In the genomic region with DNA sequence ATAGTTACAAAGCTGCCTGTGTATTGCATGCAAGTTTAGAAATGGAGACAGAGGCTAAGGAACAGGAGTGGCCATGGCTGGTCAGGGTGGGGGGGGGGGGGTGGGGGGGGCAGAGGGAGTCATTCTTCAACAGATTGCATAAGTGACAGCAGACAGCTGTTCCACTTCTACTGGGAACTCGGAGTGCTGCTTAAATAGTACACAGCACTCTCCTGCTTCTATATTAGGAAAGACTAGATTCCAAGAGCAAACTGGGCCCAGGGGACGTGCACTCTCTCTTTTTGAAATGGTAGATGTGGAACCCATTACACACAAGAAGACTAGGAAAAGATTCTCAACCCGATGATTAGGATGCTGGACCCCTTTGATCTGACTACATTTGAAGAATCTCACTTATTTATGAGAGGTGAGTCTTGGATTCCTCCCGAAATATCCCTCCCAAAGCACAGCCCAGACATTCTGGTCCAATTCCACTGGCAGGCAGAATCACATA, we compare ENCODE assay signal across 9 mouse cellular contexts. TPM values are rescaled to one million over a fixed set of nuclear protein-coding genes. Genes with fewer than 3 reads are reported as not detected.
DNase-seq lines count a peak whose midpoint lies in the region; ATAC-seq and TF ChIP-seq lines count a peak whose summit lies in the region.
"Had no signal": no experiment of that assay in that cellular context is flagged by ENCODE, and none has a peak within 500 bp of the region (broad histone marks: within the 10 kb centered on the region; RNA-seq: fewer than 3 reads in every experiment).

TSS of gene Gm15737 (plus strand) at position 269 of the 493 bp plus-strand sequence.

- no peak for TF ChIP-seq CTCF in stomach, postnatal 0 days (IDR thresholded peaks at IDR 0.05; ENCODE audit: low read depth)

- peaks cover 31% of the 10 kb centered on the region for H3K4me1 ChIP-seq in heart, embryonic 13.5 days
- H3K4me1 ChIP-seq in stomach, postnatal 0 days (replicated peaks; ENCODE audit: control insufficient read depth, insufficient read depth) = 0 out of 2 replicates have a peak, but pooled peaks cover 3% of the 10 kb centered on the region
- H3K4me1 ChIP-seq in forebrain, embryonic 14.5 days (ENCODE audit: control insufficient read depth, insufficient read depth, low read length) = no peaks in the 10 kb centered on the region

- peak; percentile 27 to 48 for DNase-seq in frontal cortex, adult 2 months (ENCODE audit: extremely low spot score in 1 of 2, low spot score in 1 of 2)
- DNase-seq in frontal cortex, postnatal 25 days (ENCODE audit: low spot score in 2 of 2) = no peak
- DNase-seq in brain, adult 2 months (ENCODE audit: low read depth, low spot score) = peak; percentile 75
- DNase-seq in left cerebral cortex, postnatal 25 days (ENCODE audit: low spot score in 2 of 2) = peak; percentile 43 to 64
- DNase-seq in stomach, postnatal 0 days (ENCODE audit: low spot score) = peak; percentile 26
- DNase-seq in forebrain, embryonic 14.5 days (ENCODE audit: low spot score) = no peak
- DNase-seq in ovary, postnatal 14 days (ENCODE audit: low spot score) = no peak

- ATAC-seq in heart, embryonic 13.5 days (ENCODE audit: extremely low read depth, insufficient number of reproducible peaks, low FRiP score, low TSS enrichment) = peak; percentile 66; the same call in 1 of the 2 replicates
- ATAC-seq in stomach, postnatal 0 days (ENCODE audit: low FRiP score, low TSS enrichment) = peak; percentile 88; the same call in 1 of the 2 replicates
- ATAC-seq in forebrain, embryonic 14.5 days = no peak

- peak within 1 kb of the TSS; percentile 58 for H3K4me2 ChIP-seq in heart, embryonic 13.5 days
- H3K4me2 ChIP-seq in stomach, postnatal 0 days (replicated peaks; ENCODE audit: low read depth) = no peak within 1 kb of the TSS
- no peak within 1 kb of the TSS for H3K4me2 ChIP-seq in forebrain, embryonic 14.5 days (ENCODE audit: low read length)

- peak within 1 kb of the TSS; percentile 15 for H3K4me3 ChIP-seq in heart, embryonic 13.5 days
- H3K4me3 ChIP-seq in stomach, postnatal 0 days (ENCODE audit: low read depth, low read length) = no peak within 1 kb of the TSS
- no peak within 1 kb of the TSS for H3K4me3 ChIP-seq in forebrain, embryonic 14.5 days (ENCODE audit: low read depth, low read length)

- WGBS in heart, embryonic 13.5 days = 23% methylated on average over 4 of the region's 4 CpGs
- 32% methylated on average over 4 of the region's 4 CpGs for WGBS in stomach, postnatal 0 days
- WGBS in forebrain, embryonic 14.5 days = 72% methylated on average over 4 of the region's 4 CpGs

- peaks cover 42% of the 10 kb centered on the region for H3K36me3 ChIP-seq in heart, embryonic 13.5 days
- H3K36me3 ChIP-seq in stomach, postnatal 0 days (ENCODE audit: control insufficient read depth, insufficient read depth, low read length) = peaks cover 5% of the 10 kb centered on the region; the same call in 1 of the 2 replicates
- H3K36me3 ChIP-seq in forebrain, embryonic 14.5 days (ENCODE audit: control insufficient read depth, insufficient read depth, low read length) = no peaks in the 10 kb centered on the region

- peak within 1 kb of the TSS; percentile 97 for H3K27ac ChIP-seq in heart, embryonic 13.5 days (replicated peaks)
- peak within 1 kb of the TSS; percentile 86 for H3K27ac ChIP-seq in stomach, postnatal 0 days (replicated peaks)
- H3K27ac ChIP-seq in forebrain, embryonic 14.5 days (ENCODE audit: low read depth, low read length) = no peak within 1 kb of the TSS

- no peaks in the 10 kb centered on the region for H3K9me3 ChIP-seq in heart, embryonic 13.5 days
- no peaks in the 10 kb centered on the region for H3K9me3 ChIP-seq in stomach, postnatal 0 days (ENCODE audit: control insufficient read depth, low read length)
- H3K9me3 ChIP-seq in forebrain, embryonic 14.5 days (replicated peaks; ENCODE audit: control insufficient read depth, low read length) = no peaks in the 10 kb centered on the region

- peak within 1 kb of the TSS; percentile 75 for H3K9ac ChIP-seq in heart, embryonic 13.5 days
- H3K9ac ChIP-seq in stomach, postnatal 0 days (ENCODE audit: low read length) = no peak within 1 kb of the TSS
- H3K9ac ChIP-seq in forebrain, embryonic 14.5 days (ENCODE audit: low read length) = no peak within 1 kb of the TSS

- TF ChIP-seq EP300 in stomach, postnatal 0 days (optimal IDR thresholded peaks at IDR 0.05) = no peak

- intact Hi-C loops in left cerebral cortex, postnatal 25 days (cut with DNase I) = no loop called here

- no peaks in the 10 kb centered on the region for H3K27me3 ChIP-seq in heart, embryonic 13.5 days (replicated peaks)
- no peaks in the 10 kb centered on the region for H3K27me3 ChIP-seq in stomach, postnatal 0 days (ENCODE audit: control insufficient read depth, insufficient read depth, low read length)
- H3K27me3 ChIP-seq in forebrain, embryonic 14.5 days (replicated peaks; ENCODE audit: control insufficient read depth, insufficient read depth, low read length) = no peaks in the 10 kb centered on the region

RNA-seq across cellular contexts. Expression of gene Gm15737, which starts in this region (rescaled TPM):
- not detected in 2 replicates for polyA plus RNA-seq in frontal cortex, adult 2 months (2012; rRNA removed)
- 0.22 and 0.24 TPM in 2 replicates for polyA plus RNA-seq in heart, embryonic 13.5 days (2015; fragmentation: Nextera tagmentation; extraction: Ambion mirVana)
- not detected for total RNA-seq in left cerebral cortex, postnatal 25 days (2021)
- polyA plus RNA-seq in stomach, postnatal 0 days (2015; fragmentation: Nextera tagmentation; extraction: Ambion mirVana) = 0.02 TPM in 2 replicates
- polyA plus RNA-seq in forebrain, embryonic 14.5 days (2014; fragmentation: Nextera tagmentation; extraction: Ambion mirVana) = not detected in 2 replicates
- polyA plus RNA-seq: neural tube, embryonic 11.5 days had no signal

Comparison
In these comparisons a context has a peak if more than half of its experiments do, and no peak if none do; other contexts are left out.
1. Peak in DNase-seq in frontal cortex, adult 2 months; RNA of the gene not detected or under 1 TPM.
2. Peak in ATAC-seq, H3K4me3 ChIP-seq, H3K27ac ChIP-seq, H3K9ac ChIP-seq and H3K4me2 ChIP-seq in heart, embryonic 13.5 days; RNA of the gene not detected or under 1 TPM.
3. Peak in DNase-seq in left cerebral cortex, postnatal 25 days; RNA of the gene not detected or under 1 TPM.
4. Peak in DNase-seq, ATAC-seq and H3K27ac ChIP-seq in stomach, postnatal 0 days; RNA of the gene not detected or under 1 TPM.